26 mouse cellular contexts compared by ENCODE assay signal in genomic region chr8:62417549-62417948, GRCm38 (mm10).
A peak's percentile ranks its signal among the peaks of the same experiment; 100 is the strongest.
DNase-seq lines count a peak whose midpoint lies in the region; ATAC-seq and TF ChIP-seq lines count a peak whose summit lies in the region.
"Had no signal": no experiment of that assay in that cellular context is flagged by ENCODE, and none has a peak within 500 bp of the region (broad histone marks: within the 10 kb centered on the region; RNA-seq: fewer than 3 reads in every experiment).

No protein-coding gene starts in this region.

- POLR2A ChIA-PET in Patski (lab: Charles Lee) = no interaction called here

- no peak overlapping the region for H3K4me2 ChIP-seq in lung, embryonic 15.5 days
- H3K4me2 ChIP-seq: embryonic facial prominence, embryonic 12.5 days; forebrain, embryonic 15.5 days; hindbrain, embryonic 12.5 days; limb, embryonic 12.5 days; liver, embryonic 13.5 days; midbrain, embryonic 11.5 days had no signal

- H3K36me3 ChIP-seq in lung, embryonic 15.5 days = no peaks in the 10 kb centered on the region
- H3K36me3 ChIP-seq: embryonic facial prominence, embryonic 12.5 days; forebrain, embryonic 15.5 days; heart, embryonic 10.5 days; hindbrain, embryonic 12.5 days; limb, embryonic 12.5 days; liver, embryonic 13.5 days had no signal

- no peaks in the 10 kb centered on the region for H3K9me3 ChIP-seq in lung, embryonic 15.5 days
- H3K9me3 ChIP-seq: embryonic facial prominence, embryonic 12.5 days; forebrain, embryonic 15.5 days; heart, embryonic 10.5 days; hindbrain, embryonic 12.5 days; limb, embryonic 12.5 days; liver, embryonic 13.5 days had no signal

- no peak for TF ChIP-seq CTCF in Patski (IDR thresholded peaks at IDR 0.05)

- in situ Hi-C loops in Patski (cut with MboI; ENCODE audit: low pct_unique_long_range_greater_than_20kb) = no loop called here

- CTCF ChIA-PET in Patski (lab: Charles Lee) = no interaction called here

- WGBS in lung, embryonic 15.5 days = 32% methylated on average over 6 of the region's 6 CpGs

- H3K27me3 ChIP-seq in lung, embryonic 15.5 days = no peaks in the 10 kb centered on the region
- no peaks in the 10 kb centered on the region for H3K27me3 ChIP-seq in Patski
- H3K27me3 ChIP-seq: embryonic facial prominence, embryonic 12.5 days; forebrain, embryonic 15.5 days; hindbrain, embryonic 12.5 days; limb, embryonic 12.5 days; liver, embryonic 13.5 days had no signal

- H3K4me3 ChIP-seq in lung, embryonic 15.5 days = no peak overlapping the region
- H3K4me3 ChIP-seq: embryonic facial prominence, embryonic 12.5 days; forebrain, embryonic 15.5 days; heart, embryonic 10.5 days; hindbrain, embryonic 12.5 days; limb, embryonic 12.5 days; liver, embryonic 13.5 days had no signal

- no peaks in the 10 kb centered on the region for H3K4me1 ChIP-seq in lung, embryonic 15.5 days
- H3K4me1 ChIP-seq: embryonic facial prominence, embryonic 12.5 days; forebrain, embryonic 15.5 days; hindbrain, embryonic 12.5 days; limb, embryonic 12.5 days; liver, embryonic 13.5 days had no signal

- no peak overlapping the region for H3K27ac ChIP-seq in lung, embryonic 15.5 days
- H3K27ac ChIP-seq: embryonic facial prominence, embryonic 12.5 days; forebrain, embryonic 15.5 days; heart, embryonic 10.5 days; hindbrain, embryonic 12.5 days; limb, embryonic 12.5 days; liver, embryonic 13.5 days had no signal

- ATAC-seq in lung, embryonic 15.5 days (ENCODE audit: borderline replicate concordance, extremely low read depth, low FRiP score, low TSS enrichment) = peak; percentile 67; the same call in 1 of the 2 replicates
- ATAC-seq in Patski = peak; percentile 47
- ATAC-seq: forebrain, embryonic 15.5 days; inflammation-experienced regulatory T-cells, adult 6 months had no signal

- no peak overlapping the region for H3K9ac ChIP-seq in lung, embryonic 15.5 days
- H3K9ac ChIP-seq: embryonic facial prominence, embryonic 12.5 days; forebrain, embryonic 15.5 days; hindbrain, embryonic 12.5 days; limb, embryonic 12.5 days; liver, embryonic 13.5 days had no signal

- peak; percentile 7 for DNase-seq in embryo, embryonic 11 days
- no peak for DNase-seq in embryo, embryonic 9.5 days (ENCODE audit: extremely low spot score)
- no peak for DNase-seq in lung, postnatal 10 days
- DNase-seq in Patski (ENCODE audit: low read depth, low spot score) (no peak), adipocyte (ENCODE audit: low spot score) (no peak)
- peak; percentile 52 for DNase-seq in retina, embryonic 14.5 days (ENCODE audit: low spot score)
- no peak for DNase-seq in urinary bladder, postnatal 10 days (ENCODE audit: low spot score)
- DNase-seq: adrenal gland, adult 8-10 months; B cell, adult 2 months; cerebellum, adult 11-12 months; cerebellum, postnatal 25 days; gastrocnemius, postnatal 36 days; heart, postnatal 14 days; kidney, adult 2 months; kidney, postnatal 36 days; liver, embryonic 13.5 days; right cerebral cortex, adult 18-20 months; thymus, postnatal 14 days had no signal

Comparison
In these comparisons a context has a peak if more than half of its experiments do, and no peak if none do; other contexts are left out.
1. DNase-seq: peak in embryo, embryonic 11 days (single experiment) and retina, embryonic 14.5 days (single experiment); none in embryo, embryonic 9.5 days (single experiment), lung, postnatal 10 days (single experiment), Patski (single experiment), urinary bladder, postnatal 10 days (single experiment) and adipocyte (single experiment).